Mouse (Mus musculus): ENCODE results near the gene Naa10. TPM values are rescaled to one million over a fixed set of nuclear protein-coding genes. Genes with fewer than 3 reads are reported as not detected.
A peak's percentile ranks its signal among the peaks of the same experiment; 100 is the strongest.

The Naa10 gene
- total and polyA plus RNA-seq, 2 experiments from 2014 or later = 62.5 to 95.2 TPM

GRCm38 (mm10) chrX:73949341-73949740, 27.6 kb upstream of the Naa10 start:
- H3K4me1 ChIP-seq (ENCODE audit: control insufficient read depth, insufficient read depth) = no peaks in the 10 kb centered on the region
- no peaks in the 10 kb centered on the region for H3K27me3 ChIP-seq (ENCODE audit: control insufficient read depth, insufficient read depth, low read length)
- no peak overlapping the region for H3K4me2 ChIP-seq (ENCODE audit: low read depth, low read length)
- H3K9me3 ChIP-seq (replicated peaks; ENCODE audit: control insufficient read depth, low read length) = no peaks in the 10 kb centered on the region
- DNase-seq (ENCODE audit: low spot score) = no peak
- TF ChIP-seq CTCF (IDR thresholded peaks at IDR 0.05; ENCODE audit: low read depth) = no peak
- no peak for TF ChIP-seq EP300 (IDR thresholded peaks at IDR 0.05; ENCODE audit: low read depth)
- WGBS = 90% methylated on average over 10 of the region's 10 CpGs
- no peak overlapping the region for H3K4me3 ChIP-seq (ENCODE audit: low read depth, low read length)
- ATAC-seq (ENCODE audit: insufficient read depth, low read depth) = no peak
- H3K36me3 ChIP-seq (replicated peaks; ENCODE audit: control insufficient read depth, insufficient read depth, low read length) = peaks cover 94% of the 10 kb centered on the region
- no peak overlapping the region for H3K27ac ChIP-seq (ENCODE audit: low read depth)
- no peak overlapping the region for H3K9ac ChIP-seq (replicated peaks; ENCODE audit: low read depth, low read length)

- Histone ChIP-seq H3K36me3 (replicated peaks; ENCODE audit: control insufficient read depth, insufficient read depth, low read length) (peaks cover 95% of the 10 kb centered on the region), H3K4me3 (ENCODE audit: low read depth, low read length) (no peak overlapping the region), H3K27me3 (ENCODE audit: control insufficient read depth, insufficient read depth, low read length) (no peaks in the 10 kb centered on the region), H3K4me1 (ENCODE audit: control insufficient read depth, insufficient read depth) (no peaks in the 10 kb centered on the region), H3K9me3 (replicated peaks; ENCODE audit: control insufficient read depth, low read length) (no peaks in the 10 kb centered on the region), H3K4me2 (ENCODE audit: low read depth, low read length) (no peak overlapping the region), H3K27ac (ENCODE audit: low read depth) (no peak overlapping the region), H3K9ac (replicated peaks; ENCODE audit: low read depth, low read length) (no peak overlapping the region)
- peak; percentile 58 for ATAC-seq (ENCODE audit: insufficient read depth, low read depth)
- 20% methylated on average over 4 of the region's 4 CpGs for WGBS
- peak; percentile 61 for DNase-seq (ENCODE audit: low spot score)
- no peak for TF ChIP-seq EP300 (IDR thresholded peaks at IDR 0.05; ENCODE audit: low read depth)
- peak; percentile 74 for TF ChIP-seq CTCF (IDR thresholded peaks at IDR 0.05; ENCODE audit: low read depth)
Observed at GRCm38 (mm10) chrX:73948647-73949046, 26.9 kb upstream of the Naa10 start.

GRCm38 (mm10) chrX:73946896-73947295, 25.2 kb upstream of the Naa10 start:
- Histone ChIP-seq H3K9ac (replicated peaks; ENCODE audit: low read depth, low read length) (no peak overlapping the region), H3K4me1 (ENCODE audit: control insufficient read depth, insufficient read depth) (no peaks in the 10 kb centered on the region), H3K4me3 (ENCODE audit: low read depth, low read length) (no peak overlapping the region), H3K9me3 (replicated peaks; ENCODE audit: control insufficient read depth, low read length) (no peaks in the 10 kb centered on the region), H3K36me3 (replicated peaks; ENCODE audit: control insufficient read depth, insufficient read depth, low read length) (peaks cover 86% of the 10 kb centered on the region), H3K27ac (ENCODE audit: low read depth) (no peak overlapping the region), H3K4me2 (ENCODE audit: low read depth, low read length) (no peak overlapping the region), H3K27me3 (ENCODE audit: control insufficient read depth, insufficient read depth, low read length) (no peaks in the 10 kb centered on the region)
- TF ChIP-seq EP300 (IDR thresholded peaks at IDR 0.05; ENCODE audit: low read depth) = no peak
- TF ChIP-seq CTCF (IDR thresholded peaks at IDR 0.05; ENCODE audit: low read depth) = no peak
- ATAC-seq (ENCODE audit: insufficient read depth, low read depth) (no peak), DNase-seq (ENCODE audit: low spot score) (no peak)
- 81% methylated on average over 6 of the region's 6 CpGs for WGBS

- no peak for TF ChIP-seq EP300 (IDR thresholded peaks at IDR 0.05; ENCODE audit: low read depth)
- TF ChIP-seq CTCF (IDR thresholded peaks at IDR 0.05; ENCODE audit: low read depth) = no peak
- Histone ChIP-seq H3K27me3 (ENCODE audit: control insufficient read depth, insufficient read depth, low read length) (no peaks in the 10 kb centered on the region), H3K4me2 (ENCODE audit: low read depth, low read length) (no peak overlapping the region), H3K36me3 (replicated peaks; ENCODE audit: control insufficient read depth, insufficient read depth, low read length) (peaks cover 45% of the 10 kb centered on the region), H3K4me3 (ENCODE audit: low read depth, low read length) (no peak overlapping the region), H3K4me1 (ENCODE audit: control insufficient read depth, insufficient read depth) (no peaks in the 10 kb centered on the region), H3K9ac (replicated peaks; ENCODE audit: low read depth, low read length) (no peak overlapping the region), H3K27ac (ENCODE audit: low read depth) (no peak overlapping the region), H3K9me3 (replicated peaks; ENCODE audit: control insufficient read depth, low read length) (no peaks in the 10 kb centered on the region)
- ATAC-seq (ENCODE audit: insufficient read depth, low read depth) = no peak
- no peak for DNase-seq (ENCODE audit: low spot score)
- 61% methylated on average over 2 of the region's 2 CpGs for WGBS
Observed at GRCm38 (mm10) chrX:73942294-73942693, 20.6 kb upstream of the Naa10 start.

GRCm38 (mm10) chrX:73941860-73942259, 20.1 kb upstream of the Naa10 start:
- DNase-seq (ENCODE audit: low spot score) (no peak), ATAC-seq (ENCODE audit: insufficient read depth, low read depth) (no peak)
- H3K9me3 ChIP-seq (replicated peaks; ENCODE audit: control insufficient read depth, low read length) = no peaks in the 10 kb centered on the region
- no peak overlapping the region for H3K27ac ChIP-seq (ENCODE audit: low read depth)
- H3K4me3 ChIP-seq (ENCODE audit: low read depth, low read length) = no peak overlapping the region
- no peak overlapping the region for H3K4me2 ChIP-seq (ENCODE audit: low read depth, low read length)
- H3K9ac ChIP-seq (replicated peaks; ENCODE audit: low read depth, low read length) = no peak overlapping the region
- H3K27me3 ChIP-seq (ENCODE audit: control insufficient read depth, insufficient read depth, low read length) = no peaks in the 10 kb centered on the region
- WGBS = 32% methylated on average over 2 of the region's 2 CpGs
- TF ChIP-seq EP300 (IDR thresholded peaks at IDR 0.05; ENCODE audit: low read depth) (no peak), CTCF (IDR thresholded peaks at IDR 0.05; ENCODE audit: low read depth) (no peak)
- no peaks in the 10 kb centered on the region for H3K4me1 ChIP-seq (ENCODE audit: control insufficient read depth, insufficient read depth)
- peaks cover 41% of the 10 kb centered on the region for H3K36me3 ChIP-seq (replicated peaks; ENCODE audit: control insufficient read depth, insufficient read depth, low read length)

GRCm38 (mm10) chrX:73931871-73932270, 10.1 kb upstream of the Naa10 start:
- Histone ChIP-seq H3K27me3 (ENCODE audit: control insufficient read depth, insufficient read depth, low read length) (no peaks in the 10 kb centered on the region), H3K27ac (ENCODE audit: low read depth) (no peak overlapping the region), H3K36me3 (replicated peaks; ENCODE audit: control insufficient read depth, insufficient read depth, low read length) (no peaks in the 10 kb centered on the region), H3K4me1 (ENCODE audit: control insufficient read depth, insufficient read depth) (no peaks in the 10 kb centered on the region), H3K4me3 (ENCODE audit: low read depth, low read length) (no peak overlapping the region), H3K4me2 (ENCODE audit: low read depth, low read length) (no peak overlapping the region), H3K9me3 (replicated peaks; ENCODE audit: control insufficient read depth, low read length) (no peaks in the 10 kb centered on the region), H3K9ac (replicated peaks; ENCODE audit: low read depth, low read length) (no peak overlapping the region)
- TF ChIP-seq EP300 (IDR thresholded peaks at IDR 0.05; ENCODE audit: low read depth) (no peak), CTCF (IDR thresholded peaks at IDR 0.05; ENCODE audit: low read depth) (no peak)
- DNase-seq (ENCODE audit: low spot score) = no peak
- ATAC-seq (ENCODE audit: insufficient read depth, low read depth) = no peak
- WGBS = 83% methylated on average over 2 of the region's 2 CpGs
